Mouse (Mus musculus): ENCODE data around the gene Ccnt2.

Gene Ccnt2

DNA sequence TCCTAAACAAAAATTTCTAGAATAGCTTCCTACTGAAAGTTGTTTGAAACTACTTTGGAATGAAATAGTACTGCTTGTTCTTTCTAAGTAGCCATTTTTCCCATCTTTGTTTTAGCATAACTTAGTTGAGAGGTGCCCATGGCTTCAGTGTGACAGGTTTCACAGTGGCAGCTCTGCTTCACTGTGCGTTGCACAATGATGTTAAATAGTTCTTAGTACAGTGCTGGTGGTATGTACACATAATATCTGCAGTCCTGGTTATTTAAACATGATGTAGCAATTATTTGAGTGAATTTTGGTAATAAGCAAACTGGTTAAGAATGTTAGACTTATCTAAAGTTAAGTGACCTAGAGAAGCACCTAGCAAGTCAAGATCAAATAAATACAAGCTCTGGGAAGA, 19.5 kb downstream of the Ccnt2 start:
- no peak for DNase-seq (ENCODE audit: low spot score)

DNA sequence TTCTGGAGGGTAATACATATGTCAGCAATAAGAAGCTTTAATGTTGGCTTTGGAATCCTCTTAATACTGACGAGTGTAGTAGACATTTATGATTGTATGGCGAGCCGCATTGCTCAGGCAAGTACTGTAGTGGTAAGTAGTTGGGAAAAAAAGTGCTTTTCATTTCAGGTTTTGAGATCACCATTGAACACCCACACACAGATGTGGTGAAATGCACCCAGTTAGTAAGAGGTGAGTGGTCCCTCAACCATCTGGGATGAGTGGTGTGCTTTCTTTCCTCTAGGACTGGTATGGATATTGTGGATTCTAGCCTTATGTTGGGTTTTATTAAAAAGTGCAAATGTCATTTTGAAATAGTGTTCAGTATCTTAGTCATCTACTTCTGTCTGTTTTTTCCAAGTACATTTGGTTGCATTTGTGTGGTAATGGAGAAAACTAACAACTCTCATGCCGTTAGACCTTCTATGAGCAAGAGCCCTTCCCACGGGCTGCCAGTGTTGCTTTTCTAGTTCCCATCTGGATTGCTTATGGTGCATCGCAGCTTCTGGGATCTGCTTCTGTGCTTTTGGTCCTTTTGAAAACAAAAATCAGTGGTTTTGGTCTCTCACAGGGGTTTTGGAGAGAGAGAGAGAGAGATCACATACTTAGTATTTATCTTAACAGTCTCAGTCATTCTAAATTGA, 21.3 kb downstream of the Ccnt2 start:
- no peak for DNase-seq (ENCODE audit: low spot score)

DNA sequence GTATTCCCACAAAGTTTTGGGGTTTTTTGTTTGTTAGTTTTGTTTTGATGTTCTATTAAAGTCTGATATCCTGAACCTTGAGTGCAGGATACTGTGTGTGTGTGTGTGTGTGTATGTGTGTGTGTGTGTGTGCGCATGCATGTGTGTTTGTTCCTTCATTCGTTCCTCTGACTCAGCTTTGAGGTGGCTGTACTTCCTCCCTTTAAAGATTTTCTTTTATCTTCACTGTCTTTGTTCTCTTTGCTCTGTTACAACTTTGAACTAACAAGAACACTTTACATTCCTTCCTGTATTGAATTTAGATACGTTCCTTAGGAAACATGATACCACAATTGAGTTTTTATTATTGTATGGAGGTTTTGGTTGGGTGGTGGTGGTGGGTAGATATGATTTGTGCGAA, 22.4 kb downstream of the Ccnt2 start:
- no peak for DNase-seq (ENCODE audit: low spot score)

DNA sequence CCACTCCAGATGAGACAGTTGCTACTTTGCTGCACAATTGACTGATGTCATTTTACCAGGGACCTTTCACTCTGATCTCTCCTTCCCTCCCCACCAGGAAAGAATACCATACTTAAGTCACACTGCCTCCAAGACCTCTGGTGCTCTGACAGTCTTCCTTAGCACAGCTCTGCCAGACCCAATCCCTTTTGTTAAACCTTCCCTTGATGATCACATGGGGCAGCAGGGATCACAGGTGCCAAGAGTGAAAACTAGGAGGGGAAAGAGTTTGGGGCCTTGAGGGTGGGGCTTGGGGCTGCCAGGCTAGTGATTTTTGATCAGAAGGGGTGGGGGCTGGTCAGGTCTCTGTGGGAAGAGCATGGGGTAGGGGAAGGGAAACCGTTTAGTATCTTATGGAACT, 22.8 kb downstream of the Ccnt2 start:
- DNase-seq (ENCODE audit: low spot score): no peak

DNA sequence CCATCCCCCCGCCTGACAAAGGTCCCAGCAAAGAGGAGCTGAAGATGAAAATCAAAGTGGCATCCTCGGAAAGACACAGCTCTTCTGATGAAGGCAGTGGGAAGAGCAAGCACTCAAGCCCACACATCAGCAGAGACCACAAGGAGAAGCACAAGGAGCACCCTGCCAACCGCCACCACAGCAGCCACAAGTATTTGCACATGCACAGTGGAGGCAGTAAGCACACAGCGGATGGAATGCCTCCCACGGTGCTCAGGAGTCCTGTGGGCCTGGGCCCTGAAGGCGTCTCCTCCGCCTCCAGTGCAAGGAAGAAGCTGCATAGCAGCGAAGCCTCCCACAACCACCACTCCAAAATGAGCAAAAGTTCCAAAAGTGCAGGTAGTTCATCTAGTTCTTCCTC, 29.0 kb downstream of the Ccnt2 start:
- no peak for DNase-seq (ENCODE audit: low spot score)

- DNase-seq (ENCODE audit: low spot score): no peak
These were observed 34.7 kb downstream of the Ccnt2 start for GRCm38 (mm10) chr1:127808671-127809070.

DNA sequence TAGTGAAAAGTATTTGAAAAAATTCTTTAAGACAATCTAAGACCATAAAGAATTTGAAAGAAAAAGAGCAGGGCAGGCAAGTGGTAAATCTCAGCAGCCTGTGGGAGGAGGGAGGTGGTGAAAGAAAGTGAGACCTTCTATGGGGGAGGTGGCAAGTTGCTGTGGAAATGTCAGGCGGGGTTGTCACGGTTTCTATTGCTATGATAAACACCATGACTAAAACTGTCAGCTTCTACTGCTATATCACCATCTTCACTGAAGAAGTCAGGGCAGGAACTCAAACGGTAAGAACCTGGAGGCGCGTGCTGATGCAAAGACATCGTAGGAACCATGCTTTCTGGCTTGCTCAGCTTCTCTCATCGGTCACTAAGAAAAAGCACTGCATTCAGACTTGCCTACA, 39.0 kb downstream of the Ccnt2 start:
- no peak for DNase-seq (ENCODE audit: low spot score)

DNA sequence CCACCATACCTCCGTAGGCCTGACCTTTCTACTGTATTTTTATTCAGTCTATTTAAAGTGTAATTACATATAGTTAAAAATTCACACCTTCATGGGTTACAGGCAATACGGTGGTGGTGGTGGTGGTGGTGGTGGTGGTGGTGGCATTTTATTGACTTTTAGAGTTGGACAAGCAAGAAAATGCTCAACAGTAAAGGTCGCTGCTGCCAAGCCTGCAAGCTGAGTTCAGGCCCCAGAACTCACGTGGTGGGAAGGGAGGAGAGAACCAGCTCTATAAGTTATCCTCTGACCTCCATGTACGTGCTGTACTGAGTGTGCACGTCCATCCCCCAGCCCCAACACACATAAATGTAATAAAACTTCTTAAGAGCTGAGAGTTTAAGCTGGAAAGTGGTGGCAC, 42.4 kb downstream of the Ccnt2 start:
- DNase-seq (ENCODE audit: low spot score): no peak

DNA sequence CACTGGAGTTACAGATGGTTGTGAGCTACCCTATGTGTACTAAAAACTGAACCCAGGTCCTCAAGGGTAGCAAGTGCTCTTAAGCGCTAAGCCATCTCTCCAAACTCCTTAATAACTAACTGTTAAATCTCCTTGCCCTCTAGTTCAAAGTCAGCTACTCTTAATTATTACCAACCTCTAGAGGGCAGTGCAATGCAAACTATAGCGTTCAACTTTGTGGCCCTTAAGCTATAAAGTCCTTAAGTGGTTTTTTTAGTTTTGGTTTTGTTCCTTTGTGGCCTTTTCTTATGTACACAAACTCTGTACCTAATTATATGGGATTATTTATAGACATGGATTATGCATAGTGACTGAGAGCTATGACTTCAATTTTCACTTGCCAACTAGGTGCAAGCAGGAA, 53.4 kb downstream of the Ccnt2 start:
- no peak for DNase-seq (ENCODE audit: low spot score)

DNA sequence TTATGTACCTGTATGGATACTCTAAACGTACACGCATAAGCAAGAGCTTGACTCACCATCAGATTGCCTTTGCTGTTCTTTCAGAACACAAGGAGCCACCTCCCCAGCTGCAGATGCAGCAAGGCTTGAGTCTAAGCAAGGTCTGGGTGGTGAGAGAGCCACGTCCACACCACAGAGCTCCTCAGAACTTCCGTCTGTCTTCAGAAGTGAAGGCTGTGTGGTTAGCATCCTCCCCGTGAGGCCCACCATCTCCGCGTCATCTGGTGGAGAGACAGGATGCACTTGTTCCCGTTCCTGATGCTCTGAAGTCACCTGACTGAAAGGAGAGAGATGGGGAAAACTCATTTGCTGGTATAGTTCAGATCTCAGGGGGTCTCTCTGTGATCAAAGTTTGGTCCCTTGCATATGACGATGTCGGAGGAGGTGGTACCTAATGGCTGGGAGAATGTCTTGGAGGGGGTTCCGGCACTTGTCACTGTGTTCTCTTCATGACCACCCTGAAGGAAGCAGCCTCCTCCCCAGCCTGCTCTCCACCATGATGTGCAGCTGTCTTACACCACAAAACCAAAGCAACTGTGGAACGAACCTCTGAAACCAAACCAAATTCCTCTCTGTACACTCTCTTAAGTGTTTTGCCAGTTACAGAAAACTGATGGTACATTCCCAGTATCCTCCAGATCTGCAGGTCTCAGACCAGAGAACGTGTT, 56.4 kb downstream of the Ccnt2 start:
- DNase-seq (ENCODE audit: low spot score): no peak

- no peak for DNase-seq (ENCODE audit: low spot score)
These were observed 59.8 kb downstream of the Ccnt2 start for GRCm38 (mm10) chr1:127833714-127834113.

- DNase-seq (ENCODE audit: low spot score): no peak
These were observed 60.2 kb downstream of the Ccnt2 start for GRCm38 (mm10) chr1:127834202-127834601.

GRCm38 (mm10) chr1:127836619-127837018, 62.7 kb downstream of the Ccnt2 start:
- no peak for DNase-seq (ENCODE audit: low spot score)

GRCm38 (mm10) chr1:127838602-127839001, 64.6 kb downstream of the Ccnt2 start:
- DNase-seq (ENCODE audit: low spot score): no peak

DNA sequence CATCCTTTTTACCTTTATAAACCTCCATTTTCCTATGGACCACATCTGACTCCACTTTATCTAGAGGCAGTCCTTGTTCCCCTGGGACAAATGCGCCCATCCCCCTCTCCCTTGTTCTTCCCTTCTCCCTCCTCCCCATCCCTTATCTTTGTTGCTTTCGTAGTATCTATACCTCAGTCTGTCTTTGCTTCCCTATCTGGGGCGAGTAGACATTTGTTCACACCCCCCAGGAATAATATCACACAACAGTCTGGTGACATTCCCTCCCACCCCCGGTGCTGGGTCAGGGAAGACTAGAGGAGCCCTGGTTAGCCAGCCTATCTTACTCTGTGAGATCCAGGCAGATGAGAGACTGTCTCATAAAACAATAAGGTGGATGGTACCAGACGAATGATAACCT, 71.5 kb downstream of the Ccnt2 start:
- DNase-seq (ENCODE audit: low spot score): no peak

DNA sequence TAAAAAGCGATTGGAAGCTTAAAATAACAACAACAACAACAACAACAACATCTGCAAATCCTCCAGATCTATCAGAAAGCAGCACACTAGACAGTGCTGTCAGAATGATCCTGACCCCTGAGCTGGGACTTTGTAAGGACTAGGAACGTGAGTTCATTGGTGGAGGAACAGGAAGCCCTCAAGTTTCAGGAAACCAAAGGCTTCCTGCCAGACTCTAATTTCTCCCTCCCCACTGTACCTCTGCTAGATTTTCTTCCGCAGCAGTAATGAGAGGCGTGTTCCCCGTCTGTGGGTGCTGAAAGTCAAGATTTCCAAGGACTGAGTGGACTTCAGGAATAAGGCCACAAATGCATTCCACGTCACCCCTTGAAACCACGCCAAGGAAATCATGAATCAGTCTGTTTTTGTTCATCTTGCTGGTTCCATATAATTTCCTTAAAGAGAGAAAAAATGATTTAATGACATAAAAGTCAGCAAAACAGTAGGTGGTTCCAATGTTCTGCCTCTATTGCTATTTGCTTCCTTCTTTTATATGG, 76.2 kb downstream of the Ccnt2 start:
- no peak for DNase-seq (ENCODE audit: low spot score)

DNA sequence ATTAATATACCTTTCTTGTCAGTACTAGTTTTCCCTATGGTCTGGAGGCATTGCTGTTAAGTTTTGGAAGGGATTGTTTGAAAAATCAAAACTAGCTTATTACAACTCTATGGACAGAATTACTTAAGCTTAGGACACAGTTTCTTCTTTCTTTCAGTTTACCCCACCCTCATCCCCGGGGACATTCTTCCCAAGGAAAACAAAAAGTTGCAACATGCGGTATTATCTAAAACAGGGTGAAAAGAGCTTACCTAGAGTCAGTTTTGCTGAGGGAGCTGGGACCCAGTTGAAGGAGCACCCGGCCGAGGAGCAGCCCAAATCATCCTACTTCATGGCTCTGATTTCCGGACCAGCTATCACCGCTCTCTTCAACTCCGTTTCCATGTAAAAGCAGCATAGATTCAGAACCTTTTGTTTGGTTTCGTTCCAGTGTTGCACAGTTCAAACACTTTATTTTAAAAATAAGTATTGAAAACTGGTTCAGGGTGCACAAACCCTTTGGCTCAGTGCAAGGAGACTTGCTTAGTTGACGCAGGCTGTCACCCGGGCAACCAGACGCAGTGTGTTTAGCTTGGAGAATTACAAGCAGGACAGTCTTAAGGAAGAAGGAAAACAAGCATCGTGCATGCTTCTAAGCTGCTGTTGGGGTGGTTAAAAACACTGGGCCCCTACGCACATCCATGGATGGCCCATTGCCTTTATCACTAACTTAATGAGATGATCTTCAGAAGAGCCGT, 80.7 kb downstream of the Ccnt2 start, which contains the start of gene Map3k19:
Gene Map3k19, minus strand, starts transcription at position 546 of the 737 bp plus-strand sequence.
- no peak for DNase-seq (ENCODE audit: low spot score)
